Mouse (Mus musculus) forebrain, embryonic 12.5 days (tissue): ENCODE measurements at regions not wholly inside any gene's neighbourhood (a gene's known extent, or its start where the extent isn't known, plus 50 kb on each side); places are given as distances from the start of the nearest gene placed in this dataset.
A peak's percentile ranks its signal among the peaks of the same experiment; 100 is the strongest.

ENCODE experiments used
- ATAC-seq: fragments of 200-750 bp; cut with Nextera tagmentation; 2 replicates; pipeline ENCODE4 v1.8.0; 2017; ENCODE audit warnings: moderate TSS enrichment; ENCODE audit not compliant: low FRiP score
- H3K27ac ChIP-seq: fragments of 300-500 bp; sonication (generic); 2 replicates; pipeline ENCODE4 v1.5.1; 2016; ENCODE audit warnings: mild to moderate bottlenecking
- H3K27me3 ChIP-seq: fragments of 300-500 bp; sonication (generic); 2 replicates; pipeline ENCODE4 v1.6.1; 2016; ENCODE audit warnings: mild to moderate bottlenecking
- H3K36me3 ChIP-seq: fragments of 300-500 bp; sonication (generic); replicated peaks from 2 replicates; pipeline ENCODE4 v1.6.1; 2016; ENCODE audit warnings: mild to moderate bottlenecking
- H3K4me1 ChIP-seq: fragments of 300-500 bp; sonication (generic); 2 replicates; pipeline ENCODE4 v1.6.1; 2016
- H3K4me2 ChIP-seq: fragments of 300-500 bp; sonication (generic); 2 replicates; pipeline ENCODE4 v1.6.1; 2016; ENCODE audit warnings: mild to moderate bottlenecking, moderate library complexity
- H3K4me3 ChIP-seq: fragments of 300-500 bp; sonication (generic); replicated peaks from 2 replicates; pipeline ENCODE4 v1.5.1; 2016; ENCODE audit warnings: mild to moderate bottlenecking
- H3K9ac ChIP-seq: fragments of 300-500 bp; sonication (generic); 2 replicates; pipeline ENCODE4 v1.6.1; 2016; ENCODE audit warnings: mild to moderate bottlenecking
- H3K9me3 ChIP-seq: fragments of 300-500 bp; sonication (generic); 2 replicates; pipeline ENCODE4 v1.6.1; 2016
- WGBS: fragments of 180-500 bp; shearing (Covaris S2); methylation state at CpG from one replicate; pipeline ENCODE4 v1.1.7; 2016; 5-methylcytosine and 5-hydroxymethylcytosine counted together

- ATAC-seq, result no peak
- peaks cover 6% of the 10 kb centered on the region; the same call in 1 of the 2 replicates for H3K4me1 ChIP-seq
- H3K9me3 ChIP-seq, result no peaks in the 10 kb centered on the region
- no peak overlapping the region for H3K4me2 ChIP-seq
- no peaks in the 10 kb centered on the region for H3K27me3 ChIP-seq
- WGBS, result 89% methylated on average over 4 of the region's 4 CpGs
- no peaks in the 10 kb centered on the region for H3K36me3 ChIP-seq
- no peak overlapping the region for H3K9ac ChIP-seq
- no peak overlapping the region for H3K4me3 ChIP-seq
- no peak overlapping the region for H3K27ac ChIP-seq
These were observed 407.1 kb upstream of the Rgma start for GRCm38 (mm10) chr7:72968193-72968592.

- H3K27me3 ChIP-seq, result no peaks in the 10 kb centered on the region
- no peak for ATAC-seq
- H3K4me1 ChIP-seq, result no peaks in the 10 kb centered on the region
- no peak overlapping the region for H3K9ac ChIP-seq
- H3K9me3 ChIP-seq, result no peaks in the 10 kb centered on the region
- H3K36me3 ChIP-seq, result no peaks in the 10 kb centered on the region
- 79% methylated on average over 5 of the region's 5 CpGs for WGBS
- no peak overlapping the region for H3K4me2 ChIP-seq
- no peak overlapping the region for H3K4me3 ChIP-seq
- H3K27ac ChIP-seq, result no peak overlapping the region
These were observed 403.6 kb upstream of the Rgma start for GRCm38 (mm10) chr7:72971506-72972267.

- Histone ChIP-seq H3K4me2 (no peak overlapping the region), H3K9ac (no peak overlapping the region), H3K27ac (no peak overlapping the region), H3K4me3 (no peak overlapping the region), H3K36me3 (no peaks in the 10 kb centered on the region), H3K27me3 (no peaks in the 10 kb centered on the region), H3K4me1 (no peaks in the 10 kb centered on the region), H3K9me3 (no peaks in the 10 kb centered on the region)
- WGBS, result 93% methylated on average over 7 of the region's 7 CpGs
- ATAC-seq, result no peak
These were observed 402.9 kb upstream of the Rgma start for GRCm38 (mm10) chr7:72972397-72972796.

- Histone ChIP-seq H3K9ac (no peak overlapping the region), H3K9me3 (no peaks in the 10 kb centered on the region), H3K4me2 (no peak overlapping the region), H3K36me3 (no peaks in the 10 kb centered on the region), H3K4me3 (no peak overlapping the region), H3K27ac (no peak overlapping the region), H3K4me1 (no peaks in the 10 kb centered on the region), H3K27me3 (no peaks in the 10 kb centered on the region)
- 70% methylated on average over 3 of the region's 3 CpGs for WGBS
- no peak for ATAC-seq
These were observed 401.5 kb upstream of the Rgma start for GRCm38 (mm10) chr7:72973771-72974170.

- Histone ChIP-seq H3K27me3 (no peaks in the 10 kb centered on the region), H3K4me1 (no peaks in the 10 kb centered on the region), H3K9me3 (no peaks in the 10 kb centered on the region), H3K9ac (no peak overlapping the region), H3K27ac (no peak overlapping the region), H3K36me3 (no peaks in the 10 kb centered on the region), H3K4me3 (no peak overlapping the region), H3K4me2 (no peak overlapping the region)
- ATAC-seq, result no peak
- 88% methylated on average over 3 of the region's 3 CpGs for WGBS
These were observed 400.9 kb upstream of the Rgma start for GRCm38 (mm10) chr7:72974384-72974783.

- H3K4me1 ChIP-seq, result no peaks in the 10 kb centered on the region
- H3K4me2 ChIP-seq, result no peak overlapping the region
- ATAC-seq, result no peak
- no peaks in the 10 kb centered on the region for H3K9me3 ChIP-seq
- no peak overlapping the region for H3K4me3 ChIP-seq
- no peak overlapping the region for H3K9ac ChIP-seq
- no peaks in the 10 kb centered on the region for H3K36me3 ChIP-seq
- no peaks in the 10 kb centered on the region for H3K27me3 ChIP-seq
- H3K27ac ChIP-seq, result no peak overlapping the region
- 83% methylated on average over 8 of the region's 8 CpGs for WGBS
These were observed 384.5 kb upstream of the Rgma start for GRCm38 (mm10) chr7:72990559-72991429.

- no peaks in the 10 kb centered on the region for H3K9me3 ChIP-seq
- ATAC-seq, result 0 out of 2 replicates have a peak, but pooled peaks have one; percentile 44
- H3K4me2 ChIP-seq, result no peak overlapping the region
- no peak overlapping the region for H3K27ac ChIP-seq
- peaks cover 8% of the 10 kb centered on the region; the same call in 1 of the 2 replicates for H3K4me1 ChIP-seq
- no peaks in the 10 kb centered on the region for H3K36me3 ChIP-seq
- 32% methylated on average over 5 of the region's 5 CpGs for WGBS
- H3K9ac ChIP-seq, result no peak overlapping the region
- H3K4me3 ChIP-seq, result no peak overlapping the region
- no peaks in the 10 kb centered on the region for H3K27me3 ChIP-seq
These were observed 376.9 kb upstream of the Rgma start for GRCm38 (mm10) chr7:72998374-72998773.

- 87% methylated on average over 3 of the region's 3 CpGs for WGBS
- ATAC-seq, result no peak
These were observed 356.2 kb upstream of the Rgma start for GRCm38 (mm10) chr7:73019151-73019550.

GRCm38 (mm10) chr7:73019764-73020354 lies 355.4 kb upstream of the Rgma start:
- Histone ChIP-seq H3K4me2 (no peak overlapping the region), H3K4me3 (no peak overlapping the region), H3K27me3 (no peaks in the 10 kb centered on the region), H3K27ac (no peak overlapping the region), H3K9me3 (no peaks in the 10 kb centered on the region), H3K36me3 (no peaks in the 10 kb centered on the region), H3K4me1 (0 out of 2 replicates have a peak, but pooled peaks cover 4% of the 10 kb centered on the region), H3K9ac (no peak overlapping the region)
- no peak for ATAC-seq
- 48% methylated on average over 1 of the region's 1 CpGs for WGBS

More at GRCm38 (mm10) chr7:73019151-73019550, 356.2 kb upstream of the Rgma start:
- H3K4me2 ChIP-seq, result no peak overlapping the region
- 0 out of 2 replicates have a peak, but pooled peaks cover 4% of the 10 kb centered on the region for H3K4me1 ChIP-seq
- H3K27ac ChIP-seq, result no peak overlapping the region
- no peaks in the 10 kb centered on the region for H3K36me3 ChIP-seq
- no peaks in the 10 kb centered on the region for H3K27me3 ChIP-seq
- no peak overlapping the region for H3K9ac ChIP-seq
- H3K4me3 ChIP-seq, result no peak overlapping the region
- no peaks in the 10 kb centered on the region for H3K9me3 ChIP-seq

- Histone ChIP-seq H3K27ac (no peak overlapping the region), H3K27me3 (no peaks in the 10 kb centered on the region), H3K36me3 (no peaks in the 10 kb centered on the region), H3K4me3 (no peak overlapping the region), H3K4me2 (no peak overlapping the region), H3K9ac (no peak overlapping the region), H3K9me3 (no peaks in the 10 kb centered on the region), H3K4me1 (0 out of 2 replicates have a peak, but pooled peaks cover 4% of the 10 kb centered on the region)
- 79% methylated on average over 2 of the region's 2 CpGs for WGBS
- ATAC-seq, result no peak
These were observed 353.5 kb upstream of the Rgma start for GRCm38 (mm10) chr7:73021786-73022185.

- H3K27ac ChIP-seq, result no peak overlapping the region
- no peak for ATAC-seq
- H3K4me1 ChIP-seq, result no peaks in the 10 kb centered on the region
- H3K27me3 ChIP-seq, result no peaks in the 10 kb centered on the region
- no peak overlapping the region for H3K4me3 ChIP-seq
- H3K9ac ChIP-seq, result no peak overlapping the region
- no peaks in the 10 kb centered on the region for H3K9me3 ChIP-seq
- WGBS, result 83% methylated on average over 5 of the region's 5 CpGs
- no peak overlapping the region for H3K4me2 ChIP-seq
- no peaks in the 10 kb centered on the region for H3K36me3 ChIP-seq
These were observed 349.7 kb upstream of the Rgma start for GRCm38 (mm10) chr7:73025640-73026039.

GRCm38 (mm10) chr7:73028952-73029351 lies 346.4 kb upstream of the Rgma start:
- Histone ChIP-seq H3K9ac (no peak overlapping the region), H3K36me3 (no peaks in the 10 kb centered on the region), H3K4me3 (no peak overlapping the region), H3K9me3 (no peaks in the 10 kb centered on the region), H3K4me2 (no peak overlapping the region), H3K4me1 (peaks cover 4% of the 10 kb centered on the region), H3K27ac (no peak overlapping the region), H3K27me3 (no peaks in the 10 kb centered on the region)
- no peak for ATAC-seq
- 91% methylated on average over 6 of the region's 6 CpGs for WGBS
